Mouse (Mus musculus) cerebellum, adult 11 months (tissue): ENCODE measurements around the gene Atp2b1.

ENCODE experiments used
- DNase-seq: peaks from one replicate; pipeline ENCODE4 v3.0.0; 2022

Atp2b1 gene

GRCm38 (mm10) chr10:98916011-98916780 lies 2.0 kb downstream of the Atp2b1 start:
- DNase-seq: no peak

- no peak for DNase-seq
Observed at GRCm38 (mm10) chr10:98916781-98917340, 2.7 kb downstream of the Atp2b1 start.

GRCm38 (mm10) chr10:98925081-98925480 lies 10.9 kb downstream of the Atp2b1 start:
- no peak for DNase-seq

- no peak for DNase-seq
Observed at GRCm38 (mm10) chr10:98926991-98927390, 12.8 kb downstream of the Atp2b1 start.

- DNase-seq: no peak
Observed at GRCm38 (mm10) chr10:98929444-98929843, 15.2 kb downstream of the Atp2b1 start.

- no peak for DNase-seq
Observed at GRCm38 (mm10) chr10:98930143-98930542, 15.9 kb downstream of the Atp2b1 start.

GRCm38 (mm10) chr10:98940137-98940536 lies 25.9 kb downstream of the Atp2b1 start:
- no peak for DNase-seq

GRCm38 (mm10) chr10:98940799-98941198 lies 26.6 kb downstream of the Atp2b1 start:
- no peak for DNase-seq

GRCm38 (mm10) chr10:98941991-98942390 lies 27.8 kb downstream of the Atp2b1 start:
- no peak for DNase-seq

- DNase-seq: no peak
Observed at GRCm38 (mm10) chr10:98942999-98943398, 28.8 kb downstream of the Atp2b1 start.

GRCm38 (mm10) chr10:98943894-98944293 lies 29.7 kb downstream of the Atp2b1 start:
- DNase-seq: no peak

GRCm38 (mm10) chr10:98946031-98946791 lies 32.0 kb downstream of the Atp2b1 start:
- DNase-seq: no peak

GRCm38 (mm10) chr10:98947206-98947605 lies 33.0 kb downstream of the Atp2b1 start:
- DNase-seq: no peak

- DNase-seq: no peak
Observed at GRCm38 (mm10) chr10:98948096-98948495, 33.9 kb downstream of the Atp2b1 start.

GRCm38 (mm10) chr10:98949750-98950149 lies 35.5 kb downstream of the Atp2b1 start:
- no peak for DNase-seq

- no peak for DNase-seq
Observed at GRCm38 (mm10) chr10:98951286-98952270, 37.4 kb downstream of the Atp2b1 start.

- DNase-seq: no peak
Observed at GRCm38 (mm10) chr10:98954230-98954993, 40.2 kb downstream of the Atp2b1 start.

GRCm38 (mm10) chr10:98956124-98956523 lies 41.9 kb downstream of the Atp2b1 start:
- DNase-seq: no peak

- no peak for DNase-seq
Observed at GRCm38 (mm10) chr10:98958752-98959151, 44.5 kb downstream of the Atp2b1 start.

GRCm38 (mm10) chr10:98959385-98959784 lies 45.2 kb downstream of the Atp2b1 start:
- no peak for DNase-seq

- DNase-seq: no peak
Observed at GRCm38 (mm10) chr10:98960911-98961310, 46.7 kb downstream of the Atp2b1 start.

- no peak for DNase-seq
Observed at GRCm38 (mm10) chr10:98962092-98962491, 47.9 kb downstream of the Atp2b1 start.
